Mouse (Mus musculus): ENCODE results near the gene Lep. TPM values are rescaled to one million over a fixed set of nuclear protein-coding genes. Genes with fewer than 3 reads are reported as not detected.
A peak's percentile ranks its signal among the peaks of the same experiment; 100 is the strongest.

The Lep gene
- polyA plus RNA-seq, 1 experiment from 2014 or later, result 0.05 TPM

GRCm38 (mm10) chr6:29111501-29111900, 51.5 kb downstream of the Lep start:
- DNase-seq (ENCODE audit: low read depth, low spot score) (no peak), ATAC-seq (no peak)
- CTCF ChIA-PET, result interaction anchor here (0.9 kb wide), 1 partner anchor 11 kb away, joined by 3 read pairs; no protein-coding TSS in a partner anchor
- H3K27me3 ChIP-seq, result no peaks in the 10 kb centered on the region
- in situ Hi-C loops (cut with MboI; ENCODE audit: low pct_unique_long_range_greater_than_20kb), result no loop called here
- POLR2A ChIA-PET, result interaction anchor here (0.7 kb wide), 1 partner anchor 9 kb away, joined by 4 read pairs; no protein-coding TSS in a partner anchor
- no peak for TF ChIP-seq CTCF (IDR thresholded peaks at IDR 0.05)

GRCm38 (mm10) chr6:29115756-29116155, 55.7 kb downstream of the Lep start:
- ATAC-seq (no peak), DNase-seq (ENCODE audit: low read depth, low spot score) (no peak)
- in situ Hi-C loops (cut with MboI; ENCODE audit: low pct_unique_long_range_greater_than_20kb), result no loop called here
- TF ChIP-seq CTCF (IDR thresholded peaks at IDR 0.05), result no peak
- no peaks in the 10 kb centered on the region for H3K27me3 ChIP-seq
- POLR2A ChIA-PET, result no interaction called here
- CTCF ChIA-PET, result no interaction called here

GRCm38 (mm10) chr6:29117417-29118104, 57.5 kb downstream of the Lep start:
- peak; percentile 86 for DNase-seq (ENCODE audit: low read depth, low spot score)
- CTCF ChIA-PET, result interaction anchor here (1.4 to 1.5 kb wide), 2 partner anchors 27 to 44 kb away, joined by 4 to 5 read pairs; no protein-coding TSS in a partner anchor
- in situ Hi-C loops (cut with MboI; ENCODE audit: low pct_unique_long_range_greater_than_20kb), result no loop called here
- H3K27me3 ChIP-seq, result no peaks in the 10 kb centered on the region
- ATAC-seq, result peak; percentile 40
- POLR2A ChIA-PET, result interaction anchor here (0.5 to 0.6 kb wide), 2 partner anchors 19 to 86 kb away, joined by 3 to 4 read pairs; no protein-coding TSS in a partner anchor
- no peak for TF ChIP-seq CTCF (IDR thresholded peaks at IDR 0.05)

- ATAC-seq (no peak), DNase-seq (ENCODE audit: low read depth, low spot score) (no peak)
- ChIA-PET CTCF (interaction anchor here (0.8 to 1.5 kb wide), 4 partner anchors 9 to 45 kb away, joined by 3 to 5 read pairs (median 4); no protein-coding TSS in a partner anchor), POLR2A (interaction anchor here (0.5 to 0.8 kb wide), 3 partner anchors 19 to 87 kb away, joined by 3 to 4 read pairs (median 4); no protein-coding TSS in a partner anchor)
- in situ Hi-C loops (cut with MboI; ENCODE audit: low pct_unique_long_range_greater_than_20kb), result no loop called here
- no peaks in the 10 kb centered on the region for H3K27me3 ChIP-seq
- TF ChIP-seq CTCF (IDR thresholded peaks at IDR 0.05), result no peak
These were observed 58.2 kb downstream of the Lep start for GRCm38 (mm10) chr6:29118231-29118630.

- ATAC-seq (no peak), DNase-seq (ENCODE audit: low read depth, low spot score) (no peak)
- in situ Hi-C loops (cut with MboI; ENCODE audit: low pct_unique_long_range_greater_than_20kb), result no loop called here
- no peak for TF ChIP-seq CTCF (IDR thresholded peaks at IDR 0.05)
- H3K27me3 ChIP-seq, result no peaks in the 10 kb centered on the region
- ChIA-PET POLR2A (interaction anchor here (0.6 to 0.8 kb wide), 2 partner anchors 83 to 87 kb away, joined by 3 to 4 read pairs; no protein-coding TSS in a partner anchor), CTCF (interaction anchor here (0.8 to 1.4 kb wide), 3 partner anchors 9 to 26 kb away, joined by 3 to 5 read pairs (median 3); no protein-coding TSS in a partner anchor)
These were observed 58.9 kb downstream of the Lep start for GRCm38 (mm10) chr6:29118963-29119362.

- DNase-seq (ENCODE audit: low read depth, low spot score), result no peak
- no peaks in the 10 kb centered on the region for H3K27me3 ChIP-seq
- ChIA-PET CTCF (interaction anchor here (1.2 to 2.0 kb wide), 2 partner anchors 11 to 18 kb away, joined by 3 to 5 read pairs; no protein-coding TSS in a partner anchor), POLR2A (no interaction called here)
- in situ Hi-C loops (cut with MboI; ENCODE audit: low pct_unique_long_range_greater_than_20kb), result no loop called here
- ATAC-seq, result no peak
- TF ChIP-seq CTCF (IDR thresholded peaks at IDR 0.05), result no peak
These were observed 60.0 kb downstream of the Lep start for GRCm38 (mm10) chr6:29119990-29120389.

Other genes starting within 250 kb of the Lep start
- not detected for gene Lrrc4, start 228.5 kb upstream of the Lep start, polyA plus RNA-seq (2021)
- 50.0 TPM for gene Rbm28, start 104.8 kb downstream of the Lep start, polyA plus RNA-seq (2021)
- 0.06 TPM for gene Prrt4, start 119.4 kb downstream of the Lep start, polyA plus RNA-seq (2021)
- 28.2 TPM for gene Impdh1, start 156.1 kb downstream of the Lep start, polyA plus RNA-seq (2021)
- 14.0 TPM for gene Hilpda, start 212.3 kb downstream of the Lep start, polyA plus RNA-seq (2021)
- 0.12 TPM for gene Fam71f2, start 219.4 kb downstream of the Lep start, polyA plus RNA-seq (2021)